Mouse (Mus musculus) MEL-GATA-1-ER (cell line): ENCODE measurements around the gene Sestd1.

ENCODE experiments used
- DNase-seq: peaks from one replicate; pipeline ENCODE4 v3.0.0-alpha.2; 2012; ENCODE audit warnings: low read depth; ENCODE audit errors: extremely low read depth

Sestd1 gene

GRCm38 (mm10) chr2:77138879-77139278, 141.5 kb downstream of the Sestd1 start:
- DNase-seq: no peak

GRCm38 (mm10) chr2:77134906-77135305, 145.5 kb downstream of the Sestd1 start:
- DNase-seq: no peak

- DNase-seq: no peak
Observed at GRCm38 (mm10) chr2:77133407-77133806, 147.0 kb downstream of the Sestd1 start.
